Mouse (Mus musculus) MEL (cell line): ENCODE data around the gene Lrrn4cl. TPM values are rescaled to one million over a fixed set of nuclear protein-coding genes. Genes with fewer than 3 reads are reported as not detected.

Source experiments
- DNase-seq: peaks from one replicate; pipeline ENCODE4 v3.0.0; 2011; ENCODE audit warnings: low read depth, low spot score
- H3K27ac ChIP-seq: 2 replicates; pipeline ENCODE4 v1.5.1; 2012; ENCODE audit warnings: low read depth, mild to moderate bottlenecking, control low read depth, low read length, moderate library complexity; ENCODE audit not compliant: control insufficient read depth
- H3K27me3 ChIP-seq, 2 experiments: fragments of 150-350 bp in 1 of 2; sonication (generic) in 1 of 2; 2 replicates each; pipeline ENCODE4 v1.6.1; 2012; ENCODE audit warnings: low read length in 2 of 2, mild to moderate bottlenecking in 2 of 2, improper control_type of control experiment in 1 of 2, moderate library complexity in 1 of 2; ENCODE audit not compliant: insufficient read depth in 2 of 2, control insufficient read depth in 1 of 2
- H3K36me3 ChIP-seq, 2 experiments: 2 replicates each; pipeline ENCODE4 v1.6.1; 2012 to 2014; ENCODE audit warnings: low read length in 2 of 2, improper control_type of control experiment in 1 of 2, inconsistent platforms in 1 of 2, mild to moderate bottlenecking in 1 of 2; ENCODE audit not compliant: insufficient read depth in 2 of 2, control insufficient read depth in 1 of 2
- H3K4me1 ChIP-seq, 2 experiments: fragments of 150-350 bp in 1 of 2; sonication (generic) in 1 of 2; 2 replicates each; pipeline ENCODE4 v1.6.1; 2012; ENCODE audit warnings: low read length in 2 of 2, improper control_type of control experiment in 1 of 2, mild to moderate bottlenecking in 1 of 2; ENCODE audit not compliant: insufficient read depth in 2 of 2, control insufficient read depth in 1 of 2
- H3K4me3 ChIP-seq, 2 experiments: fragments of 150-350 bp in 1 of 2; sonication (generic) in 1 of 2; 2 replicates each; pipeline ENCODE4 v1.5.1; 2012; ENCODE audit warnings: low read depth in 2 of 2, low read length in 2 of 2, mild to moderate bottlenecking in 2 of 2, moderate library complexity in 2 of 2, control low read depth in 1 of 2, improper control_type of control experiment in 1 of 2; ENCODE audit not compliant: control insufficient read depth in 1 of 2, insufficient read depth in 1 of 2
- H3K79me2 ChIP-seq: 2 replicates; pipeline ENCODE4 v1.6.1; 2012; ENCODE audit warnings: mild to moderate bottlenecking, low read length, moderate library complexity; ENCODE audit not compliant: control insufficient read depth, poor library complexity, insufficient read depth
- H3K9ac ChIP-seq: 2 replicates; pipeline ENCODE4 v1.6.1; 2012; ENCODE audit warnings: low read depth, mild to moderate bottlenecking, control low read depth, low read length, moderate library complexity; ENCODE audit not compliant: control insufficient read depth, poor library complexity, severe bottlenecking
- H3K9me3 ChIP-seq: fragments of 150-350 bp; sonication (generic); replicated peaks from 2 replicates; pipeline ENCODE4 v1.6.1; 2012; ENCODE audit warnings: mild to moderate bottlenecking, low read length, improper control_type of control experiment, moderate library complexity; ENCODE audit not compliant: insufficient read depth
- CHD2 ChIP-seq: IDR thresholded peaks from 2 replicates; pipeline ENCODE4 v1.6.1; 2011; ENCODE audit warnings: low read length, improper control_type of control experiment
- E2F4 ChIP-seq: IDR thresholded peaks from 2 replicates; pipeline ENCODE4 v1.6.1; 2011; ENCODE audit warnings: low read depth, low read length, improper control_type of control experiment, borderline replicate concordance
- ELF1 ChIP-seq: IDR thresholded peaks from 2 replicates; pipeline ENCODE4 v1.6.1; 2014; ENCODE audit warnings: low read depth, mild to moderate bottlenecking, inconsistent platforms, low read length, improper control_type of control experiment, moderate library complexity
- ETS1 ChIP-seq: IDR thresholded peaks from 2 replicates; pipeline ENCODE4 v1.6.1; 2012; ENCODE audit warnings: low read depth, mild to moderate bottlenecking, inconsistent platforms, low read length, improper control_type of control experiment, moderate library complexity
- MAFK ChIP-seq: IDR thresholded peaks from 2 replicates; pipeline ENCODE4 v1.6.1; 2011; ENCODE audit warnings: low read depth, mild to moderate bottlenecking, low read length, improper control_type of control experiment, borderline replicate concordance
- MAX ChIP-seq: IDR thresholded peaks from 2 replicates; pipeline ENCODE4 v1.6.1; 2011; ENCODE audit warnings: low read length, improper control_type of control experiment
- MXI1 ChIP-seq: IDR thresholded peaks from 2 replicates; pipeline ENCODE4 v1.6.1; 2011; ENCODE audit warnings: mild to moderate bottlenecking, low read depth, low read length, improper control_type of control experiment
- MYB ChIP-seq: IDR thresholded peaks from 2 replicates; pipeline ENCODE4 v1.6.1; 2011; ENCODE audit warnings: mild to moderate bottlenecking, low read depth, low read length, improper control_type of control experiment
- MYC ChIP-seq: IDR thresholded peaks from 2 replicates; pipeline ENCODE4 v1.6.1; 2011; ENCODE audit warnings: low read depth, mild to moderate bottlenecking, low read length, improper control_type of control experiment, moderate library complexity
- POLR2AphosphoS5 ChIP-seq: IDR thresholded peaks from 2 replicates; pipeline ENCODE4 v1.6.1; 2012; ENCODE audit warnings: low read depth, borderline replicate concordance, mild to moderate bottlenecking, inconsistent platforms, low read length, moderate library complexity, mixed read lengths
- SIN3A ChIP-seq: IDR thresholded peaks from 2 replicates; pipeline ENCODE4 v1.6.1; 2012; ENCODE audit warnings: low read length, improper control_type of control experiment, inconsistent platforms
- SMC3 ChIP-seq: IDR thresholded peaks from 2 replicates; pipeline ENCODE4 v1.6.1; 2011; ENCODE audit warnings: low read depth, low read length, improper control_type of control experiment
- USF2 ChIP-seq, 2 experiments: IDR thresholded peaks; 2 replicates each; pipeline ENCODE4 v1.6.1; 2011 to 2012; ENCODE audit warnings: improper control_type of control experiment in 2 of 2, low read length in 2 of 2, borderline replicate concordance in 1 of 2, inconsistent platforms in 1 of 2, low read depth in 1 of 2, mild to moderate bottlenecking in 1 of 2; ENCODE audit not compliant: insufficient read depth in 1 of 2
- ZC3H11A ChIP-seq: IDR thresholded peaks from 2 replicates; pipeline ENCODE4 v1.6.1; 2012; ENCODE audit warnings: low read depth, mild to moderate bottlenecking, inconsistent platforms, low read length, improper control_type of control experiment
- ZKSCAN1 ChIP-seq: IDR thresholded peaks from 2 replicates; pipeline ENCODE4 v1.6.1; 2012; ENCODE audit warnings: low read depth, mild to moderate bottlenecking, inconsistent platforms, low read length, improper control_type of control experiment, moderate library complexity
- ZNF384 ChIP-seq: IDR thresholded peaks from 2 replicates; pipeline ENCODE4 v1.6.1; 2012; ENCODE audit warnings: low read depth, mild to moderate bottlenecking, inconsistent platforms, low read length, improper control_type of control experiment
- polyA plus RNA-seq, 2 experiments: library from polyadenylated mRNA; stranded (reverse) in 1 of 2; unstranded in 1 of 2; fragments of >175 nt in 1 of 2; fragments of >200 nt in 1 of 2; gene quantifications; 2 replicates each; pipeline versions ENCODE4 v1.2.1 to v1.2.4; 2012; ENCODE audit warnings: low replicate concordance in 2 of 2, low read depth in 1 of 2; ENCODE audit not compliant: insufficient read length in 2 of 2, insufficient read depth in 1 of 2, missing spikeins in 1 of 2
- total RNA-seq: library from RNA; depleted of rRNA; stranded (reverse); fragments of 300-350 nt; gene quantifications from 2 replicates; pipeline ENCODE4 v1.2.3, GENCODE M21; 2012

Gene Lrrn4cl
- total and polyA plus RNA-seq, 3 experiments: 0.15 to 0.54 TPM; not detected in 1

DNA sequence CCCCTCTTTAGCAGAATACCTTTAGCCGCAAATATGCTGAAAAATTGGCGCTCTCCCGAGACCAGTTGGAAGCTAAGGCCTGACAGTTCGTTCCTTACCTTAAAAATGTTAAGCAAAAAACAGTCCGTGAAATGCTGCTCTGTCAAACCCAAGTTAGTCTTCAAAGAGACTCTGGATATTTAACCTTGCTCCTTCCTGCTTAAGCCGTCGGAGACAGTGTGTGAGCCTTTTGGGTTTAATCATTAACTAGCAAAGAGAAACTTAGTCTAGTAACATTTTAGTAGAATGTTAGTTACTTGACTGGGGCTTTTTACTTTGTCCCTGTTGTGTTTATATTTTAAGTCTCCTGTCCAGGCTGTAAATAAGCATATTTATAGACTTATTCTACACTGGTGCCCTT is 29.4 kb upstream of the Lrrn4cl start:
- no peaks in the 10 kb centered on the region for H3K9me3 ChIP-seq
- H3K36me3 ChIP-seq: peaks cover 26 to 30% of the 10 kb centered on the region in 2 experiments
- H3K4me3 ChIP-seq: peak overlapping the region; percentile 96 to 98
- peaks cover 5 to 11% of the 10 kb centered on the region in 2 experiments; a peak in 3 of 4 replicates for H3K4me1 ChIP-seq
- no peaks in the 10 kb centered on the region for H3K27me3 ChIP-seq
- H3K9ac ChIP-seq: peak overlapping the region; percentile 93
- DNase-seq: peak; percentile 35
- no peak for TF ChIP-seq MYB
- TF ChIP-seq MAFK: no peak
- TF ChIP-seq SIN3A: no peak; the same call in 1 of the 2 replicates
- no peak for TF ChIP-seq ETS1
- no peak for TF ChIP-seq USF2 (IDR thresholded peaks at IDR 0.05; ENCODE audit: borderline replicate concordance in 1 of 2, insufficient read depth in 1 of 2, low read depth in 1 of 2, low read length in 2 of 2)
- TF ChIP-seq ZNF384: no peak
- H3K27ac ChIP-seq: peak overlapping the region; percentile 98
- H3K79me2 ChIP-seq: peaks cover 53% of the 10 kb centered on the region

DNA sequence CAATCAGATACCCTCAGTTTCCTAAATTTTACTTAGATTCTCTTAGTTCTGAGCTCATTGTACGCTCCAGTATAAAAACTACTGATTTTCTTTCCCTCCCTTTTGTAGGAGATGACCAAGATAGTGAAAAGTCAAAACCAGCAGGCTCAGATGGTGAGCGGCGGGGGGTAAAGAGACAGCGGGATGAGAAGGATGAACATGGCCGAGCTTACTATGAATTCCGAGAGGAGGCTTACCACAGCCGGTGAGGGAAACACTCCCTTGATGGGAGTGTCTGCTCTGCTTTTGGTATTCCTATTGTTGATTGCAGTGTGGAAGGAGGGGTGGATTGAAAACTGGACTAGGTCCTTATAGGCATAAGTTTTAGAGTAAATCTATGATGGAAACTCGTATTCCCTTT is 27.9 kb upstream of the Lrrn4cl start:
- peaks cover 49% of the 10 kb centered on the region for H3K79me2 ChIP-seq
- peak overlapping the region; percentile 19; the same call in 1 of the 2 replicates for H3K9ac ChIP-seq
- H3K27ac ChIP-seq: no peak overlapping the region
- DNase-seq: no peak
- no peaks in the 10 kb centered on the region for H3K27me3 ChIP-seq
- peaks cover 20 to 41% of the 10 kb centered on the region in 2 experiments for H3K36me3 ChIP-seq
- peaks cover 2 to 5% of the 10 kb centered on the region in 2 experiments; a peak in 1 of 4 replicates for H3K4me1 ChIP-seq
- TF ChIP-seq POLR2AphosphoS5 (no peak), SIN3A (no peak), ZC3H11A (no peak), ZKSCAN1 (no peak), MAX (no peak), CHD2 (no peak), MXI1 (no peak), ELF1 (no peak), MYB (no peak), E2F4 (no peak), MYC (no peak), SMC3 (no peak)
- H3K4me3 ChIP-seq: no peak overlapping the region
- no peaks in the 10 kb centered on the region for H3K9me3 ChIP-seq
